Mouse (Mus musculus): ENCODE measurements around the gene Ehbp1. TPM values are rescaled to one million over a fixed set of nuclear protein-coding genes. Genes with fewer than 3 reads are reported as not detected.

Ehbp1 gene
- polyA plus RNA-seq, 1 experiment from 2014 or later, result 11.5 TPM

GRCm38 (mm10) chr11:22276656-22277055 lies 65.4 kb downstream of the Ehbp1 start:
- peaks cover 13% of the 10 kb centered on the region; the same call in 1 of the 2 replicates for H3K36me3 ChIP-seq (ENCODE audit: insufficient read depth)
- 90% methylated on average over 3 of the region's 3 CpGs for WGBS
- ATAC-seq (ENCODE audit: insufficient read depth), result no peak

DNA sequence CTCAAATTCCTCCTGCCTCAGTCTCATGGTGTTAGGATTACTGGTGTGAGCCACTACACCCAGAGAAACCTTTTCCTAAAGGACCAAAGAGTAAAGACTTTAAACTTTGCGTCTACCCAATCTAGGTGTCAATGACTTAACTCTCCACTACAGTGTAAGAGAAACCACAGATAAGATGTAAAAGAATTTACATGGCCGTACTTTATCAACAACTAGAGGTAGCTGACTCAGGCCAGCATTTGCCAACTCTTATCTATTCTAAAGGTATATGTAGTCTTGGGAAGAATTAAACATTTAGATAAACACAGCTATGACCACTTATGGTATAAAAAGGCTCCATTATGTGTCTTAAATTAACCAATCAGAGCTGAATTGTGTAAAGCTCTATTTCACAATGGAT lies 67.9 kb downstream of the Ehbp1 start:
- WGBS, result 72% methylated on average over 2 of the region's 2 CpGs
- TF ChIP-seq CTCF (IDR thresholded peaks at IDR 0.05; ENCODE audit: low read depth), result no peak

More at GRCm38 (mm10) chr11:22276656-22277055, 65.4 kb downstream of the Ehbp1 start:
- Histone ChIP-seq H3K27ac (ENCODE audit: low read depth) (no peak overlapping the region), H3K9me3 (ENCODE audit: low read depth, low read length) (peaks cover 2% of the 10 kb centered on the region; the same call in 1 of the 2 replicates), H3K4me3 (ENCODE audit: low read depth, low read length) (no peak overlapping the region), H3K27me3 (ENCODE audit: insufficient read depth, low read length) (no peaks in the 10 kb centered on the region), H3K9ac (no peak overlapping the region), H3K4me2 (no peak overlapping the region), H3K4me1 (ENCODE audit: insufficient read depth) (no peaks in the 10 kb centered on the region)
- no peak for TF ChIP-seq CTCF (IDR thresholded peaks at IDR 0.05; ENCODE audit: low read depth)
- no peak for DNase-seq

GRCm38 (mm10) chr11:22273378-22273777 lies 68.7 kb downstream of the Ehbp1 start:
- no peak overlapping the region for H3K4me2 ChIP-seq
- no peak for TF ChIP-seq CTCF (IDR thresholded peaks at IDR 0.05; ENCODE audit: low read depth)
- DNase-seq, result no peak
- no peaks in the 10 kb centered on the region for H3K4me1 ChIP-seq (ENCODE audit: insufficient read depth)
- 78% methylated on average over 7 of the region's 7 CpGs for WGBS
- H3K4me3 ChIP-seq (ENCODE audit: low read depth, low read length), result no peak overlapping the region
- no peak overlapping the region for H3K9ac ChIP-seq
- H3K27ac ChIP-seq (ENCODE audit: low read depth), result no peak overlapping the region
- no peaks in the 10 kb centered on the region for H3K27me3 ChIP-seq (ENCODE audit: insufficient read depth, low read length)
- peaks cover 7% of the 10 kb centered on the region; the same call in 1 of the 2 replicates for H3K36me3 ChIP-seq (ENCODE audit: insufficient read depth)
- ATAC-seq (ENCODE audit: insufficient read depth), result no peak
- H3K9me3 ChIP-seq (ENCODE audit: low read depth, low read length), result peaks cover 2% of the 10 kb centered on the region; the same call in 1 of the 2 replicates

More for the DNA sequence above, 67.9 kb downstream of the Ehbp1 start:
- H3K27ac ChIP-seq (ENCODE audit: low read depth), result no peak overlapping the region
- no peak overlapping the region for H3K4me2 ChIP-seq
- ATAC-seq (ENCODE audit: insufficient read depth), result no peak
- peaks cover 7% of the 10 kb centered on the region; the same call in 1 of the 2 replicates for H3K36me3 ChIP-seq (ENCODE audit: insufficient read depth)
- no peak for DNase-seq
- no peak overlapping the region for H3K4me3 ChIP-seq (ENCODE audit: low read depth, low read length)
- H3K4me1 ChIP-seq (ENCODE audit: insufficient read depth), result no peaks in the 10 kb centered on the region
- peaks cover 2% of the 10 kb centered on the region; the same call in 1 of the 2 replicates for H3K9me3 ChIP-seq (ENCODE audit: low read depth, low read length)
- no peaks in the 10 kb centered on the region for H3K27me3 ChIP-seq (ENCODE audit: insufficient read depth, low read length)
- no peak overlapping the region for H3K9ac ChIP-seq

DNA sequence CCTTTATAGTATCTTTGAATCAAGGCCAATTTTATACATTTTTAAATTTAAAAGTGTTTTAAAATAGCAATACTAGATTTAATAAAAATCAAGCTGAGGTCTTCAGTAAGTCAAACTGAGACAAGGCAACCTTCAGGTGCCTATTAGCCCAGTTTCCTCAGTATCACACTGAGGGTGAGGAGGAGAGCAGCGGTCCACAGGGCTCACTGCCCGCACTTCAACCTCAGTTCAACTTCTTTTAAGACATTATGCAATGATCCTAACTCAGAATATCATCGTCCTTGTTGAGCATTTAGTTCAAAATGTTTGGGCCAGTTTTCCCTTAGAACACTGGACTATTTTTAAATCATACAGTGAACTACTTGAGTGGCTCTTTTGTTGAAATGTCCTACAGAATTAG lies 70.2 kb downstream of the Ehbp1 start:
- Histone ChIP-seq H3K4me2 (no peak overlapping the region), H3K4me3 (ENCODE audit: low read depth, low read length) (no peak overlapping the region), H3K9ac (no peak overlapping the region), H3K27me3 (ENCODE audit: insufficient read depth, low read length) (no peaks in the 10 kb centered on the region), H3K9me3 (ENCODE audit: low read depth, low read length) (peaks cover 2% of the 10 kb centered on the region; the same call in 1 of the 2 replicates), H3K27ac (ENCODE audit: low read depth) (no peak overlapping the region), H3K4me1 (ENCODE audit: insufficient read depth) (no peaks in the 10 kb centered on the region), H3K36me3 (ENCODE audit: insufficient read depth) (peaks cover 4% of the 10 kb centered on the region; the same call in 1 of the 2 replicates)
- DNase-seq (no peak), ATAC-seq (ENCODE audit: insufficient read depth) (no peak)
- TF ChIP-seq CTCF (IDR thresholded peaks at IDR 0.05; ENCODE audit: low read depth), result no peak
- 85% methylated on average over 3 of the region's 3 CpGs for WGBS

GRCm38 (mm10) chr11:22269643-22270042 lies 72.4 kb downstream of the Ehbp1 start:
- DNase-seq (no peak), ATAC-seq (ENCODE audit: insufficient read depth) (no peak)
- WGBS, result 57% methylated on average over 4 of the region's 4 CpGs
- Histone ChIP-seq H3K9me3 (ENCODE audit: low read depth, low read length) (no peaks in the 10 kb centered on the region), H3K27ac (ENCODE audit: low read depth) (no peak overlapping the region), H3K36me3 (ENCODE audit: insufficient read depth) (no peaks in the 10 kb centered on the region), H3K27me3 (ENCODE audit: insufficient read depth, low read length) (no peaks in the 10 kb centered on the region), H3K4me1 (ENCODE audit: insufficient read depth) (no peaks in the 10 kb centered on the region), H3K4me3 (ENCODE audit: low read depth, low read length) (no peak overlapping the region), H3K9ac (no peak overlapping the region), H3K4me2 (no peak overlapping the region)
- TF ChIP-seq CTCF (IDR thresholded peaks at IDR 0.05; ENCODE audit: low read depth), result no peak

GRCm38 (mm10) chr11:22269173-22269572 lies 72.9 kb downstream of the Ehbp1 start:
- H3K27ac ChIP-seq (ENCODE audit: low read depth), result no peak overlapping the region
- no peaks in the 10 kb centered on the region for H3K9me3 ChIP-seq (ENCODE audit: low read depth, low read length)
- H3K4me2 ChIP-seq, result no peak overlapping the region
- ATAC-seq (ENCODE audit: insufficient read depth) (no peak), DNase-seq (no peak)
- no peaks in the 10 kb centered on the region for H3K27me3 ChIP-seq (ENCODE audit: insufficient read depth, low read length)
- H3K4me1 ChIP-seq (ENCODE audit: insufficient read depth), result no peaks in the 10 kb centered on the region
- H3K4me3 ChIP-seq (ENCODE audit: low read depth, low read length), result no peak overlapping the region
- WGBS, result 66% methylated on average over 3 of the region's 3 CpGs
- H3K36me3 ChIP-seq (ENCODE audit: insufficient read depth), result no peaks in the 10 kb centered on the region
- no peak overlapping the region for H3K9ac ChIP-seq
- no peak for TF ChIP-seq CTCF (IDR thresholded peaks at IDR 0.05; ENCODE audit: low read depth)

DNA sequence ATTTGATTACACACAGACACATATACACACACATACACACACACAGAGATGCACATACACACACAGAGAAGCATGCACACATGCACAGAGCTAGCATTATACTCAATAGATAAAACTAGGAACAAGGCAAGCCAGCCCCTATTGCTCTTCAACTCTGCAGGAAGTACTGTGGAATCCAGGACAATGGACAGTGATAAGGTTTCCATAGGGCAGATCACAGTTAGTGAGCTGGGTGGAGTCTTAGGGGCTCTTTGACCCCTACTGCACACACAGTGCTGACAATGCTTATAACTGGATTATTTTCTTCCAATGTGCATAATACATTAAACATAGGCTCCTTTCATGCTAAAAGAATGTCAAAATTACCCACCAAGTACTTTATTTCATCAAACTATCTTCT lies 75.1 kb downstream of the Ehbp1 start:
- H3K27ac ChIP-seq (ENCODE audit: low read depth), result no peak overlapping the region
- H3K36me3 ChIP-seq (ENCODE audit: insufficient read depth), result no peaks in the 10 kb centered on the region
- no peak for ATAC-seq (ENCODE audit: insufficient read depth)
- H3K4me2 ChIP-seq, result no peak overlapping the region
- H3K4me3 ChIP-seq (ENCODE audit: low read depth, low read length), result no peak overlapping the region
- no peak for TF ChIP-seq CTCF (IDR thresholded peaks at IDR 0.05; ENCODE audit: low read depth)
- no peaks in the 10 kb centered on the region for H3K27me3 ChIP-seq (ENCODE audit: insufficient read depth, low read length)
- no peaks in the 10 kb centered on the region for H3K4me1 ChIP-seq (ENCODE audit: insufficient read depth)
- no peaks in the 10 kb centered on the region for H3K9me3 ChIP-seq (ENCODE audit: low read depth, low read length)
- DNase-seq, result no peak
- no peak overlapping the region for H3K9ac ChIP-seq

GRCm38 (mm10) chr11:22255418-22255817 lies 86.7 kb downstream of the Ehbp1 start:
- Histone ChIP-seq H3K9me3 (ENCODE audit: low read depth, low read length) (no peaks in the 10 kb centered on the region), H3K4me3 (ENCODE audit: low read depth, low read length) (no peak overlapping the region), H3K27ac (ENCODE audit: low read depth) (no peak overlapping the region), H3K4me1 (ENCODE audit: insufficient read depth) (no peaks in the 10 kb centered on the region), H3K27me3 (ENCODE audit: insufficient read depth, low read length) (no peaks in the 10 kb centered on the region), H3K9ac (no peak overlapping the region), H3K4me2 (no peak overlapping the region), H3K36me3 (ENCODE audit: insufficient read depth) (no peaks in the 10 kb centered on the region)
- ATAC-seq (ENCODE audit: insufficient read depth) (no peak), DNase-seq (no peak)
- no peak for TF ChIP-seq CTCF (IDR thresholded peaks at IDR 0.05; ENCODE audit: low read depth)
- 90% methylated on average over 1 of the region's 1 CpGs for WGBS

Data from lung, embryonic 14.5 days (tissue).